Mouse (Mus musculus): ENCODE data around the gene Tbce.
"Not testable (repeated sequence)": the region's sequence is repeated elsewhere in the genome, so short reads cannot be mapped to it uniquely, and the experiment has no call there.

Gene Tbce

DNA sequence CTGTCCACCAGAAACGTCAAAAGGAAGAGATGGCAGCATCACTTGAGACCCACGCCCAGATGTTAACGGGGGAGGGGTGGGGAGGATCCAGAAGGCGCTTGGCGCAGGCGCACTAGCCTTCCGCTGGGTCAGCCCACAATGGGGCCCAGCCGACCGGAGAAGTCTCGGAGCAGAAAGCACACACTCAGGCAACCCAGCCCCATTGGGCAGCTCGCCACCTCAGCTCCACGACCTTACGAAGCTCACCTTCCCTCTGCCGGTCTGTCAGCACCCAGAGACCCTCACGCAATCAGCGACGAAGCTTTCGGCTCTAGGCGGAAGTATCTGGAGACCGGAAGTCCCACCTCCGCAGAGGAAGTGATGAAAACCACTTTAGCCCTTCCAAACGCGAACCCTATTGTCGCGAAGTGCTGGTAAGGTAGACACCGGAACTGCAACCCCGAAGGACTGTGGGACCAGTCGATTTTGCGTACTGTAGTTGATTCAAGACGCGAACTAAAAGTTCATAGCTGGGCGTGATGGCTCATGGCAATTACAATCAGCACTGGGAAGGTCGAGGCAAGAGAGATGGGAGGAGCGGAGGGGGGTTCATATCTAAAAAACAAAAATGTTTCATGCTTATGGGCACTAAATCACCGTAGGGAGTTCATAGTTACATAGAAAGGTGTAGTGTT, at the start of gene Tbce:
TSS of gene Tbce (minus strand) at position 347 of the 674 bp plus-strand sequence.
- peak; percentile 88 for DNase-seq (ENCODE audit: low spot score)

DNA sequence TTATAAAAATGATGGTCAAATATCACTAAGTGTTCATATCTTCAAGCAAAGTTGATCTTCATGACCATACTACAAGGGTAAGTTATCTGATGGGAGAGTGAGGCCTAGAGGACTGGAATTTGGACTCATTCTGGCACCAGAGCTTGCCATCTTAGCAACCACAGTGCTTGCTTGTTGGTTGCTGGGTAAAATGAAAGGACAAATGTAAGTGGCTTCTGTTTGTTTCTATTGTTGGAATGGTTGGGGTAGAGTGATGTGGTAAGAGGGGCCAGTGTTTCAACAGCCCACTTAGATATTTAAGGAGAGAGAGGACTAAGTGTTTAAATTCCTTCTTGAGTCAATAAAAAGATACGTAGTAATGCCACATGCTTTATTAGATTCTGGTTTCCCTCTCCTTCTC, 49.2 kb upstream of the Tbce start:
- DNase-seq (ENCODE audit: low spot score) = no peak

DNA sequence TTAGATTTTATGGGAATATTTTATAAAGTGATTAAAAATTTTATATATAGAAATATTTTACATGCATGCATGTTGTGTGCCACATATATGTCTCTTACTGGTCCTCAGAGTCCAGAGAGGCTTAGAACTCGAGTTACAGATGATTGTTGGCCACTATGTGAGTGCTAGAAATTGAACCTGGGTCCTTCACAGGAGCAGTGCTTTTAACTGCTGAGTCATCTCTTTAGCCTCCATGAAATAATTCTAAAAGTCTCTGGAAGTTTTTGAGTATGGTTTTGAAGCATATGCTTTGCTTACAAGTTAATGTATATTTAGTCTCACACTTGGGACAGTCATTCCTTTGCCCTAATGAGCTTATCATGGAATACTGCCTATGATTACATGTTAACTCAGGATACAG, 35.9 kb upstream of the Tbce start:
- DNase-seq (ENCODE audit: low spot score) = no peak

DNA sequence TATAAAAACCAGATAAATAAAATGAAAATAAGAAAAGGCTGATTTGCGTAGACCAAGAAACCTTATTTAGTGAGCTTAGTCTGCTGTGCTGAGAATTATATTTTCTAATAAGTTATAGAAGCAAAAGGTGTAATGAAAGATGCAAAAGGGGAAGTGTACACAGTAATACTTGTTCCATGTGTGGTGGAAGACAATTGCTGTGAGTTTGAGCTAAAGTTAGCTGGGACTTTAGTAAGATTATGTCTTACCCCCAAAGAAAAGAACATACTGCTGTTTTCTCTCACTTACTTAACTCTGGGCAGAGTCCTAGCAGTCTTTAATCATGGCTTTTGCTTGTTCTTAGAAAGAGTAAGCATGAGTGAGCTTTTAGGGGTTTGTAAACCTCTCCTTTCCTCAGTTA, 34.9 kb upstream of the Tbce start:
- DNase-seq (ENCODE audit: low spot score) = no peak

DNA sequence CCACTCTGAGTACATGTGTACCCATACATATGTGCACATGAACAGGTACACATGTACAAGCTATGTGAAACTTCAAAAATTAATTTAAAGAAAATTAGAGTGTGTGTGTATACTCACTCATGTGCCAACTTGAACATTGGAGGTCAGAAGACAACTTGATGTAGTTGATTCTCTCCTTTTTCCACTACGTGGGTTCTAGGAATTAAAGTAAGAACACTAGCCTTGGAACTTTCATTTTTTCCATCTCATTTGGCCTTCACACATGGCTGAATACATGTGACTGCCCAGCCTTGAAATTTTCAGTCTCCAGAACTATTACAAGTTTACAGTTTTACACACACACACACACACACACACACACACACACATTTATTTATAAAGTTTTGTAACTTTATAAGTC, 29.9 kb upstream of the Tbce start:
- DNase-seq (ENCODE audit: low spot score) = no peak

DNA sequence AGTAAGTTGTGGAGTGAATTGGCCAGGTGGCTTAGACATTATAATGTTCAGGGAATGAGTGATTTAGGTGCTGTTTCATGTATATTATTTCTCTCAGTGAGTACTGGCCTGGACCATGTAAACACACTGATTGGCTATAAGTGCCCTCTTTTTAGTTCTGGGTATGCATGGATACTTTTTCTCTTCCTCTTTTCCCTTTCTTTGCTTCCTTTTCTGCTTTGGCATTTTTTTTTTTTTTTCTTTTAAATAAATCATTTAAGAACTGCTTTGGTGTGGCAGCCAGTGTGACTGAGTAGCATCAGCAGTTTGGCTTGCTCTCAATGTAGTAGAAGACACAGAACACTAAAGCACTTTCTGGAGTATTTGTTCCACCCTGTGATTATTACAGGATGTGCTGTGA, 28.6 kb upstream of the Tbce start:
- no peak for DNase-seq (ENCODE audit: low spot score)

DNA sequence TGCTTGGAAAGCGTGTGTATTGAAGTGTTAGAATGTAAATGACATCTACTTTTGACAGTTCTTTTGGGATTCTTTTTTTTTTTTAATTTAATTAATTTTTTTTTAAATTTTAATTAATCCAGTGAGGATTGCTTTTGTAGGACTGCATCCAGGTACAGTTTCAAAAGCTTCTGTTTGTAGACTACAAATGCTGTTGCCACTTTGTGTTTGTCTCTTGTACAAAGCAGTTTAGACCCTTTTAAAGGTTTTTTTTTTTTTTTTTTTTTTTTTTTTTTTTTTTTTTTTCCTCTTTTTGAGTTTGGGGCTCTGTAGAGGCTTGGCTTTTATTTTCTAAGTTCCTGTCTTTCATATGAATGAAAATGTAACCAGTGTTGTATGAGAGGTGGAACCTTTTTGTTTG, 26.3 kb upstream of the Tbce start:
- no peak for DNase-seq (ENCODE audit: low spot score)

DNA sequence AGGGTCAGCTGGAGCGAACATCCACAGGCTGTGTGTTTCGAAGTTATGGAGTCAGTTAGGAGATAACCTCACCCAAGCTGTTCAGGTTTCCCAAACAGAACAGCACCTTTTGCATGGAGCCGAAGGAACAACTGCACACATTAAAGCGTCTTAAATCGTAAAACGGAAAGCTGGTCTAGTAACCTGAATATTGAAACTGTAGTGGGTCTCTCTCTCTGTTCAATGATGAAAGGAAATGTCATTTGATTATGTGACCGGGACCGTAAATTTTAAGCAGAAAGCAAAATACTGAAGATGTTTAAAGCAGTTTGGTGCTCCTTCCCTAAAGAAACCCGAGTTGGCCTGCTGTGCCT, 25.6 kb upstream of the Tbce start:
- DNase-seq (ENCODE audit: low spot score) = no peak

DNA sequence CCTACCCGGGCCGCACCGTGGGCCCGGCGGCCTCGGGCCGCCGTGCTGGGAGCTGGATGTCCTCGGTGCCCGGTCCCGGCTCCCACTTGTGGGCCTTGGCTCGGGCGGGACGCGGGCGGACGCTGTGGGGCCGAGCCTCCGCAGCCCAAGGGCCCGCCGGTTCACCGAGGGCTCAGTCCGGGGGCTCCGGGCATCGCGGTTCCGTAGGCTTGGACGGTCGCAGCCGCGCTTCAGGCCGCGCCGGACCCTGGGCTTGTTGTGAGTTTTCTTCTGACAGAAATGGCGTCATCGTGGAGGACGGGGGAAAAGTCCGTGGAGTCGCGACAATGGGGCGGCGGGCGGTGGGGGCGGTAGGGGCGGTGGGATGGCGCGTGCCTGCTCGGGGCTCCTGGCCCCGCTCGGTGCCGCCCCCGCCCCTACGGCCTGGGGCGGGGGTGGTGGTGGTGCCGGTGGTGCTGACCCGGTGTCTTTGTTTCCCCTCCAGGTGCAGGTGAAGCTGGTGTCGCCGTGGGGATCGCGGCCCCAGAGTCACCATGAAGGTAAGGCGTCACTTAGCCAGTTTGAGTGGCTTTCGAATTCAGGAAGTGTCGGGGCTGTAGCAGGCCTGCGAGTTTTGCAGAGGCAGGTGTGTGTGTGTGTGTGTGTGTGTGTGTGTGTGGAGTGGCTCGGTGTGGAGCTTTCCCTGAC, 25.0 kb upstream of the Tbce start:
- DNase-seq (ENCODE audit: low spot score) = peak; percentile 61

DNA sequence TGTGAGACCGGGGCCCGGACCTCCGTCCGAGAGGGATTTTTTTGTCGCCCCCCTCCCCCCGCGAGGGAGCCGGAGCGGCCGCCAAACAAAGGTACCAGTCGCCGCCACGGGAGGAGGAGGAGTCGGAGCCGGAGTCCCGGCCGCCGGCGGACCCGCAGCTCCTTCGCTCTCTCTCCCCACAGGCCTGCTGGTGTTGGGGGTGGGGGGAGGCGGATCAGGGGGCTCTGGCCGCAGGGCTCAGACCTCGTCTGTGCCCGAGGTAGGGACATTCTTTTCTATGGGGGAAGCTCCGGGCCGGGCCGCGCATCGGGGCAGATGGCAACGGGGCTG, 24.5 kb upstream of the Tbce start:
- no peak for DNase-seq (ENCODE audit: low spot score)

DNA sequence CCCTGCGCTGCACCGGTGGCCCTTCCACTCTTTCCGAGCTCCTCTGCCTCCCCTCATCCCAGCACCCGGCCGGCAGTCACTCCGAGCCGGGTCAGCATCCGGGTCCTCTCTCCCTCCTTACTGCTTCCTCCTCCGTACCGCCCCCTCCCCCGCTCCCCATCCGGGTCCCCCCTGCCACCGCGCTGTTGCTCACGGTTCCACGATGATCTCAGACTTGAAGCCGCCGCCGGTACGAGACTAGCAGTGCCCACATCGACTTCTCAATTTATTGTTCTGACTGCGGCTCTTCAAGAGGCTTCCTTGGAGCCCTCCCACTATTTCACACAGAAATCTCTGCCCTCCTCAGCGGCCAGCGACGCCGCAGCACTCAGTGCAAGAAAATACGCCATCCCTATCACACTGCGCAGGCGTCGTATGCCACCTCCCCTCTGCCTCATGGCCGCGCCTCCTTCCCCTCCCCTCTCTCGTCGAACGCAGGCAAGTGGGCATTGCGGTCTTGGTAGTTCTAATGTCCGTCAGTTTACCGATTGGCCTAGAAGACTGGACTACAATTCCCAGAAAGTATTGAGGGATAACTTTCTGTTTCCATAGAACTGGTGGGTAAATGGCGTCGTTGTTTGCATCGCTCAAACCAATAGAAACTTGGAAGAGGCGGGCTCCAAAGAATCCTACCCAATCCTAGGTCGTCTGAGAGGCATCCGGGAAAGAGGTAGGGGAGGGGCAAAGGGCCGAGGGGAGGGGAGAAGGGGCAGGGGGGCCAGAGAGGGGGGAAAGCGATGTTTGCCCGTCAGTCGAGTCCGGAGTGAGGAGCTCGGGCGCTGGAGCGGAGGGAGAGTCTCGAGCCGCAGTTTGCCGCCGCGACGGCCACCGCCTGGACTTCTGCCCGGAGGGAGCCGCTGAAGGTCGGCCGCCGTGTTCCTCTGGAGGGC, 23.8 kb upstream of the Tbce start, which contains the start of the genes Arid4b and Ggps1:
TSS of gene Arid4b (plus strand) at position 220 of the 929 bp plus-strand sequence.
TSS of gene Ggps1 (minus strand) at position 476 of the 929 bp plus-strand sequence.
- DNase-seq (ENCODE audit: low spot score) = peak; percentile 96

DNA sequence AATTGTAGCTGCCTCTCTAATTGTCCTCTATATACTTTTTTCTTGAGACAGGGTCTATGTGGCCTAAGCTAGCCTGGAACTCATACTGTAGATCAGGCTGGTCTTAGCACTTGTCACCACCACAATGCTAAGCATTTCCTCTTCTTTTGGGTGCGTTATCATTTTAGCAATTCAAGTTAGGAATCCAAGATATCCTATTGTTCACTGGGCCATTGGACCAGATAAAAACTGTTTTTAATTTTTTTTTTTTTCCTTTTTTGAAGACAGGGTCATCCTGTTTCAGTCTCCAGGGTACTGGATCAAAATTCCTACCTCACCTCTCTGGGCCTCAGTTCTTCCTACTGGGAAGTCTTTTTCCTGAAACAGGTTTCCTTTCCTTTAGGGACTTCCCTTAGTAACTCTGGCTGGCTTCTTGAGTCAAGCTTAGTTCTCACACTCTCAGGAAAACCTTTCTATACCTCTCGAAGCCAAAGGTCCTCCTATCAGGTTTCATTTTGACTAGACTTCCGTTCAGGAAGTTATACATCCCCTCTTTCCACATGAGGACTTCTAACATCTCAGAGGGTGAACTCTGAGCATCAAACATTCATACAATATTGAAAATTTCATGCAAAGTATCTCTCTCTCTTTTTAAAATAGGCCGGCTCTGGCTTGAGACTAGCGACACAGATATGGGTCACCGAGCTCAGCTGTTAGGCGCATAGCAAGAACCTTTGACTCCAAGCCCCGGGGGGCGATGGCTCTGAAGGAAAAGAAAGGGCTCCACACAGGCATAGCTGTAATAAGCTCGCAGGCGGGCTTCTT, 23.0 kb upstream of the Tbce start:
- no peak for DNase-seq (ENCODE audit: low spot score)

DNA sequence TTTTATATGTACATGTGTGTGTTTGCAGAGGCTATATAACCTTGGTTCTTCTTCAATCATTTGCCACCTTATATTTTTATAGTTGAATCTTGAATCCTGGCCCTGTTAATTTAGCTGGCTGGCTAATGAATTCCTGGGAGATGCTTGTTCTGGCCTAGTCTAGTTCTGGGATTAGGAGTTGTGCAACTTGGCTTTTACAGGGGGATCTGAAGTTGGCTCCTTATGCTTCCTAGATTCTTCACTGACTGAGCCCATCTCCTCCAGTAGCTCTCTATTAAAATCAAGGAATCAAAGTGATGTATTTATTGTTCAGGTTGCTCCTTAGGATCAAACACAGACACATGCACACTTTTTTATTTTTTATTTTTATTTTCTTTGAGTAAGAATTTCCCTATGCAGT, 20.1 kb upstream of the Tbce start:
- DNase-seq (ENCODE audit: low spot score) = no peak

DNA sequence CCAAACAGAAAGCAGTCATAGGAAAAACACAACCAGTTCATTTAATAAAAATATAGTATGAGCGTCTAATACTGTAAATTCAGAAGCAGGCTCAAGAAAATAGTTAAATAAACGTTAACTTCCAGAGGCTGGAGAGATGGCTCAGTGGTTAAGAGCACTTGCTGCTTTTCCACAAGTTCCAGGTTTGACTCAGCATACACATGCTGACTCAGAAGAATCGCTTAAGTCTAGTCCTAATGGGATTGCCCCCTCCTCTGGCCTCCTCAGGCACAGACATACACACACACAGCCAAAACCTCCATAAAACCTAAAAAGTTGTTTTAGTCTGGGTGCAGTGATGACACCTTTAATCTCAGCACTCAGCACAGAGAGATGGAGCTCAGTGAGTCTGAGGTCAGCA, 17.4 kb upstream of the Tbce start:
- DNase-seq (ENCODE audit: low spot score) = no peak

DNA sequence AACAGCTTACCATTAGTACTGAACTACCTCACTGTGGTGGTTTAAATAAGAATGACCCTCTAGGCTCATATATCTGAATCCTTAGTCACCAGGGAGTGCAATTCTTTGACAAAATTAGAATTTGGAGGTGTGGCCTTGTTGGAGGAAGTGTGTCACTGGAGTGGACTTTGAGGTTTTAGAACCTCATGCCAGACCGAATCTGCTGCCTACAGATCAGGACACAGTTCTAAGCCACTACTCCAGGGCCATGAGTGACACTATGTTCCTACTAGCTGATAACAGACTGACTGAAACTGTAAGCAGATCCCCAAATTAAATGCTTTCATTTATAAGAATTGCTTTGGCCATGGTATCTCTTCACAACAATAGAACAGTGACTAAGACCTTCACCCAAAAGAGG, 10.4 kb upstream of the Tbce start:
- DNase-seq (ENCODE audit: low spot score) = no peak

DNA sequence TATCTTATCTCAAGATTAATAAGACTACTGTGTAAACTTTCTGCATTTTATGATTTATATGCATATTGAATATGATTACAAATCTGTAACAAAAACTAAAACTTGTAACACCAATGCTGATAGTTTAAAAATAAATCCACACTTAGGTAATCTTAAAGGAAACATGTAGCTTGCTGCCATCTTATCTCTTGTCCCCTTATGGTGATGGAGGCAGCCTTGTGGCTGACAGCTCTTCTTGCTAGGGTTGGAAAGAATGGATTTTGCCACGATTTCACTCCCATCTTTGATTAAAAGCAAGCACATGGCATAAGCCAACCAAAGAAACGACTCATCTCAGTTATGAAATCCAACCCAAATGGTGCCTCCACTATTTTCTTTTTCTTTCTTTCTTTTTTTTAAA, 5.1 kb upstream of the Tbce start:
- DNase-seq (ENCODE audit: low spot score) = no peak

DNA sequence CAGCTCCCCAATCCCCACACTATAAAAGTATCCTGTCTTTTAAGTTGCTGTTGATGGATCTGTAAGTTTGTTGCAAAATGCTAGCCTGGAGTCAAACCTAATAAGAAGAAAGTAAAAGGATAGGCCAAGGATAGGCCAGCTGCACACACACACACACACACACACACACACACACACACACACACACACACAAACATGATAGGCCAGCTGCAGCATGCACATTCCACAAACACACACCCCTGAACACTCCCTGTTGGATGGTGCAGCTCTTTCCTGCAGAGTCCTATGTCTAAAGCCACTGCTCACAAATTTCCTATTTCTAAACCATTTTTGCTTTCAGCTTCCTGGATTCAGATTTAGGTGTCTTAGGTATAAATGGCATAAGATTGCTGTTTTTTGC, 4.4 kb upstream of the Tbce start:
- no peak for DNase-seq (ENCODE audit: low spot score)

DNA sequence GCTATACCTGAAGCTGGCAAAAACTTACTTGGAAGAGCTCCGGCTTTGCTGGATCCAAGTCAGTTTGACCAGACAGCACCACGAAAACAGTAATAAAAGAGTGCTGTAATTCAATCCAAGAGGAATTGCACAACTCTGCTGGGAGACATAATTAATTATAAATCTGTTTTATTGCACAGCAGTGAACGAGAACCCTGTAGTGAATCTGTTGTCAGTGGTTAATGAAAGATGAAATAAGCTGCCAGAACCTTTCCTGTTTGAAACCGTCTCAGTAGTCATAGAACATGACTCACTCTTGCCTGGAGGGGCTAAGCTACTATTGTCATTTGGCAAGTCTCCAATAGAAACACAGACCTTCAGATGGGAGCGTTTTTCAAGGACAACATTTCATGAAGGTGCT, 748 bp upstream of the Tbce start:
- DNase-seq (ENCODE audit: low spot score) = no peak

DNA sequence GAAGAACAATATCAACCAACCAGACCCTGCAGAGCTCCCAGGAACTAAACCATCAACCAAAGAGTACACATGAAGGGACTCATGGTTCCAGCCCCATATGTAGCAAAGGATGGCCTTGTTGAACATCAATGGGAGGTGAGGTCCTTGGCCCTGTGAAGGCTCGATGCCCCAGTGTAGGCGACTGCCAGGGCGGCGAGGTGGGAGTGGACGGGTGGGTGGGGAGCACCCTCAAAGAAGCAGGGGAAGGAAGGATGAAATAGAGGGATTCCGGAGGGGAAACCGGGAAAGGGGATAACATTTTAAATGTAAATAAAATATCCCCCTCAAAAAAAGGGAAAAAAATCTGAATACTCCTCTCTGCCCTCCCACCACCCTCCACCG, 537 bp downstream of the Tbce start:
- DNase-seq (ENCODE audit: low spot score) = no peak

DNA sequence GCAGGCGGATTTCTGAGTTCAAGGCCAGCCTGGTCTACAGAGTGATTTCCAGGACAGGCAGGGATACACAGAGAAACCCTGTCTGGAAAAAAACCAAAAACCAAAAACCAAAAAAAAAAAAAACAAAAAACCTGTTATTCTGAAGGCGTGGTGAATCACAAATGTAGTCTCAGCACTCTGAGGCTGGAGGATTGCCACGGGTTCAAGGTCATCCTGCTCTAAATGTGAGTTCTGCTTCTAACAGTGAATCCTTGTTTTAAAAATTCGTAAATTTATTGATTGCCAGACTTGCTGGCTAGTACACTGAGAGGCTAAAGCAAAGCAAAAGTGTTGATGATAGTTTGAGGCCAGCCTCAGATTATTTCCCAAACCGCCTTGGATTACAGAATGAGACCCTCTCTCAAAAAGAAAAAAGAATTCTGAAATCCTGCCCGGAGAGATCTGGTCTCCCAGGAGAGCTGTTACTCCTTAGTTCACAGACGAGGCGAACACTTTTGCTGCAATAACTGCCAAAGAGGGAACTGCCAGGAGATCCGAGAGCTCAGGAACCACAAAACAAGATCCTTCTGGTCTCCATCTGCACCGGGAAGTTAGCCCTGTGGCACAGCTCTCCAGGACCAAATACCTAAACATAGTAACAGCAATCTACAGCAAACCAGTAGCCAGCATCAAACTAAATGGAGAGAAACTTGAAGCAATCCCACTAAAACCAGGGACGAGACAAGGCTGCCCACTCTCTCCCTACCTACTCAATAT, 3.4 kb downstream of the Tbce start:
- DNase-seq (ENCODE audit: low spot score) = no peak

DNA sequence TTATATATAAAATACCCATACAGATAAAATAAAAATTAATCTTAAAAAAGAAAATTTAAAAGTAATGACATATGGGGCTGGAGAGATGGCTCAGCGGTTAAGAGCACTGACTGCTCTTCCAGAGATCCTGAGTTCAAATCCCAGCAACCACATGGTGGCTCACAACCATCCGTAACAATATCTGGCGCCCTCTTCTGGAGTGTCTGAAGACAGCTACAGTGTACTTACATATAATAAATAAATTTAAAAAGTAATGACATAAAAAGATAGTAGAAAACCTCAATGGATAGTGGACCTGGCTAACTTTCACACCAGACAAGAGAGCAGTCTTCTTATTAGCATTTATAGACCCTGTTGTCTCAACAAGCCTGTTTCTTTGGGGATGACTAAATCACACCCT, 4.1 kb downstream of the Tbce start:
- not testable (repeated sequence) for DNase-seq (ENCODE audit: low spot score)

DNA sequence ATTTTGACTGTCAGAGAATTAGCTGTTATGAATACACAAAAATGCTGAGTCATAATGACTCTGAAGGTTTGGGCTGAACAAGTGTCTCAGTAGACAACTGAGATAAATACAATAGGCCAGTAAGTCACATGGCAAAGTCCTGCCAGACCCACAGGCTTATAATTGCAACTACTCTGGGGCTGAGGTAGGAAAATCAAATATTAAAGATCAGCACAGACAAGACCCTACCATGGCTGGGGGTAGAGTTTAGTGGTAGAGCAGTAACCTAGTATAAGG, 5.4 kb downstream of the Tbce start:
- DNase-seq (ENCODE audit: low spot score) = no peak

Measured in urinary bladder, postnatal 14 days (tissue).